Mouse (Mus musculus) brain, embryonic 14.5 days (tissue): ENCODE measurements at regions not wholly inside any gene's neighbourhood (a gene's known extent, or its start where the extent isn't known, plus 50 kb on each side); places are given as distances from the start of the nearest gene placed in this dataset.

Experiments used
- CTCF ChIP-seq: fragments of 200-500 bp; IDR thresholded peaks from 2 replicates; pipeline ENCODE4 v1.5.1; 2012; ENCODE audit warnings: inconsistent platforms, mild to moderate bottlenecking, moderate library complexity, borderline replicate concordance; ENCODE audit not compliant: insufficient read depth, insufficient read length; ENCODE audit errors: extremely low read depth
- POLR2A ChIP-seq: fragments of 200-500 bp; IDR thresholded peaks from 2 replicates; pipeline ENCODE4 v1.6.1; 2012; ENCODE audit warnings: mild to moderate bottlenecking, inconsistent platforms, borderline replicate concordance; ENCODE audit not compliant: poor library complexity, insufficient read depth, insufficient read length, severe bottlenecking; ENCODE audit errors: extremely low read depth

GRCm38 (mm10) chr7:40177570-40177969, 660.0 kb downstream of the Zfp619 start:
- TF ChIP-seq POLR2A (no peak), CTCF (no peak)
